Mouse (Mus musculus) stomach, postnatal 0 days (tissue): ENCODE results near the gene Slamf1.
"Not testable (repeated sequence)": the region's sequence is repeated elsewhere in the genome, so short reads cannot be mapped to it uniquely, and the experiment has no call there.

ENCODE experiments used
- CTCF ChIP-seq: IDR thresholded peaks from 2 replicates; pipeline ENCODE4 v1.5.1; 2016; ENCODE audit warnings: antibody characterized with exemption, low read depth, mild to moderate bottlenecking, moderate library complexity
- EP300 ChIP-seq: optimal IDR thresholded peaks from 2 replicates; pipeline ENCODE3; 2016; ENCODE audit warnings: antibody characterized with exemption

DNA sequence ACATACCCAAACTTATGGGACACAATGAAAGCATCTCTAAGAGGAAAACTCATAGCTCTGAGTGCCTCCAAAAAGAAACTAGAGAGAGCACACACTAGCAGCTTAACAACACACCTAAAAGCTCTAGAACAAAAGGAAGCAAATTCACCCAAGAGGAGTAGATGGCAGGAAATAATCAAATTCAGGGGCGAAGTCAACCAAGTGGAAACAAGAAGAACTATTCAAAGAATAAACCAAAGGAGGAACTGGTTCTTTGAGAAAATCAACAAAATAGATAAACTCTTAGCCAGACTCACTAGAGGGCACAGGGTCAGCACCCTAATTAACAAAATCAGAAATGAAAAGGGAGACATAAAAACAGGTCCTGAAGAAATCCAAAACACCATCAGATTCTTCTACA lies 44.1 kb downstream of the Slamf1 start:
- not testable (repeated sequence) for TF ChIP-seq CTCF, EP300
